In genomic region chr11:103884749-103885383, GRCm38 (mm10) we compare ENCODE assay signal across 9 mouse cellular contexts.
DNase-seq lines count a peak whose midpoint lies in the region; ATAC-seq and TF ChIP-seq lines count a peak whose summit lies in the region.
"Had no signal": no experiment of that assay in that cellular context is flagged by ENCODE, and none has a peak within 500 bp of the region (broad histone marks: within the 10 kb centered on the region; RNA-seq: fewer than 3 reads in every experiment).

No protein-coding gene starts in this region.

- peak in 1 of 2 experiments; percentile 43 for DNase-seq in layer of hippocampus, adult 2 months (ENCODE audit: low spot score in 2 of 2)
- DNase-seq in layer of hippocampus, adult 8-10 months (ENCODE audit: low spot score in 2 of 2): no peak
- peak; percentile 25 for DNase-seq in left cerebral cortex, postnatal 4 days
- peak; percentile 40 for DNase-seq in retina, adult 2 months (ENCODE audit: low read depth, low spot score)
- DNase-seq in lung, postnatal 4 days: no peak
- no peak for DNase-seq in lung, adult 18-20 months
- no peak for DNase-seq in adrenal gland, postnatal 10 days

- no peaks in the 10 kb centered on the region for H3K9me3 ChIP-seq in forebrain, embryonic 12.5 days

- H3K27me3 ChIP-seq in forebrain, embryonic 12.5 days: no peaks in the 10 kb centered on the region
- H3K27me3 ChIP-seq: Patski had no signal

- H3K27ac ChIP-seq in layer of hippocampus, adult 2 months: peak overlapping the region; percentile 69
- H3K27ac ChIP-seq in forebrain, embryonic 12.5 days: peak overlapping the region; percentile 38

- H3K4me1 ChIP-seq in forebrain, embryonic 12.5 days: peaks cover 21% of the 10 kb centered on the region

- H3K9ac ChIP-seq in forebrain, embryonic 12.5 days: peak overlapping the region; percentile 36; the same call in 1 of the 2 replicates

- H3K4me3 ChIP-seq in layer of hippocampus, adult 2 months: no peak overlapping the region
- no peak overlapping the region for H3K4me3 ChIP-seq in forebrain, embryonic 12.5 days (replicated peaks)

- peak; percentile 75 for ATAC-seq in forebrain, embryonic 12.5 days (ENCODE audit: low FRiP score)
- ATAC-seq: Patski had no signal

- intact Hi-C loops in left cerebral cortex, postnatal 4 days (cut with DNase I): no loop called here

- peaks cover 27% of the 10 kb centered on the region for H3K36me3 ChIP-seq in forebrain, embryonic 12.5 days (replicated peaks)

- no peak for TF ChIP-seq CTCF in layer of hippocampus, adult 2 months (conservative IDR thresholded peaks at IDR 0.05)

- 5% methylated on average over 13 of the region's 13 CpGs for WGBS in forebrain, embryonic 12.5 days

- peak overlapping the region; percentile 39 for H3K4me2 ChIP-seq in forebrain, embryonic 12.5 days

Comparison
In these comparisons a context has a peak if more than half of its experiments do, and no peak if none do; other contexts are left out.
1. DNase-seq: peak in left cerebral cortex, postnatal 4 days (single experiment) and retina, adult 2 months (single experiment); none in layer of hippocampus, adult 8-10 months (0 of 2), lung, postnatal 4 days (0 of 2), lung, adult 18-20 months (0 of 2) and adrenal gland, postnatal 10 days (single experiment).